Mouse (Mus musculus) cerebellum, adult 9-11 months (tissue): ENCODE data around the gene Gm3488.
"Not testable (repeated sequence)": the region's sequence is repeated elsewhere in the genome, so short reads cannot be mapped to it uniquely, and the experiment has no call there.

ENCODE experiments used
- DNase-seq: peaks from one replicate; pipeline ENCODE4 v3.0.0; 2022

Gm3488 gene

GRCm38 (mm10) chr14:5501374-5501773 lies at the start of gene Gm3488:
TSS of gene Gm3488 (plus strand) at chr14:5501674.
- not testable (repeated sequence) for DNase-seq

- not testable (repeated sequence) for DNase-seq
These were observed 46.1 kb upstream of the Gm3488 start, which contains the start of gene Gm3194 for GRCm38 (mm10) chr14:5455367-5455766. TSS of gene Gm3194 (minus strand) at chr14:5455467.

- DNase-seq: not testable (repeated sequence)
These were observed 41.0 kb upstream of the Gm3488 start for GRCm38 (mm10) chr14:5460469-5460868.

GRCm38 (mm10) chr14:5477730-5478129 lies 23.7 kb upstream of the Gm3488 start, which contains the start of gene Gm8246:
TSS of gene Gm8246 (minus strand) at chr14:5477830.
- DNase-seq: not testable (repeated sequence)

GRCm38 (mm10) chr14:5483907-5484306 lies 17.6 kb upstream of the Gm3488 start, which contains the start of gene Gm3187:
TSS of gene Gm3187 (plus strand) at chr14:5484207.
- not testable (repeated sequence) for DNase-seq

GRCm38 (mm10) chr14:5538196-5538595 lies 36.7 kb downstream of the Gm3488 start, which contains the start of gene Gm3532:
TSS of gene Gm3532 (plus strand) at chr14:5538496.
- not testable (repeated sequence) for DNase-seq
